8 mouse cellular contexts compared by ENCODE assay signal in genomic region chr10:17330904-17331606, GRCm38 (mm10).
A peak's percentile ranks its signal among the peaks of the same experiment; 100 is the strongest.
DNase-seq lines count a peak whose midpoint lies in the region; ATAC-seq and TF ChIP-seq lines count a peak whose summit lies in the region.

No protein-coding gene starts in this region.

- no peaks in the 10 kb centered on the region for H3K79me2 ChIP-seq in myocyte (ENCODE audit: control insufficient read depth, insufficient read depth)

- ATAC-seq in lung, postnatal 0 days = peak; percentile 38
- peak; percentile 77 for ATAC-seq in hindbrain, embryonic 16.5 days

- no peak for TF ChIP-seq CTCF in lung, postnatal 0 days (IDR thresholded peaks at IDR 0.05)

- H3K9ac ChIP-seq in lung, postnatal 0 days (replicated peaks; ENCODE audit: low read depth) = no peak overlapping the region
- peak overlapping the region; percentile 66 for H3K9ac ChIP-seq in hindbrain, embryonic 16.5 days (ENCODE audit: low read depth, low read length)

- no peaks in the 10 kb centered on the region for H3K36me3 ChIP-seq in lung, postnatal 0 days (ENCODE audit: insufficient read depth, low read length)
- no peaks in the 10 kb centered on the region for H3K36me3 ChIP-seq in hindbrain, embryonic 16.5 days (ENCODE audit: control insufficient read depth, insufficient read depth, low read length)
- no peaks in the 10 kb centered on the region for H3K36me3 ChIP-seq in myocyte (ENCODE audit: control insufficient read depth, insufficient read depth)

- H3K4me2 ChIP-seq in lung, postnatal 0 days (replicated peaks; ENCODE audit: low read depth, low read length) = peak overlapping the region; percentile 39
- H3K4me2 ChIP-seq in hindbrain, embryonic 16.5 days (ENCODE audit: low read length) = peak overlapping the region; percentile 62
- peak overlapping the region; percentile 40 for H3K4me2 ChIP-seq in myocyte (ENCODE audit: low read depth)

- no peaks in the 10 kb centered on the region for H3K9me3 ChIP-seq in lung, postnatal 0 days (ENCODE audit: low read length)
- H3K9me3 ChIP-seq in hindbrain, embryonic 16.5 days (ENCODE audit: control insufficient read depth, low read length) = no peaks in the 10 kb centered on the region

- TF ChIP-seq POLR2A in myocyte (IDR thresholded peaks at IDR 0.05; ENCODE audit: insufficient read length, low read depth) = no peak

- no peak overlapping the region for H3ac ChIP-seq in myocyte (ENCODE audit: control insufficient read depth, insufficient read length)

- no peak overlapping the region for H3K27ac ChIP-seq in lung, postnatal 0 days (ENCODE audit: low read length)
- H3K27ac ChIP-seq in hindbrain, embryonic 16.5 days (ENCODE audit: low read depth, low read length) = peak overlapping the region; percentile 84

- no peaks in the 10 kb centered on the region for H3K27me3 ChIP-seq in lung, postnatal 0 days (replicated peaks; ENCODE audit: insufficient read depth, low read length)
- H3K27me3 ChIP-seq in hindbrain, embryonic 16.5 days (replicated peaks; ENCODE audit: control insufficient read depth, insufficient read depth, low read length) = no peaks in the 10 kb centered on the region
- no peaks in the 10 kb centered on the region for H3K27me3 ChIP-seq in myocyte (ENCODE audit: control insufficient read depth, insufficient read depth, insufficient read length)

- no peaks in the 10 kb centered on the region for H3K4me1 ChIP-seq in lung, postnatal 0 days (ENCODE audit: insufficient read depth, low read depth, low read length)
- peaks cover 23% of the 10 kb centered on the region for H3K4me1 ChIP-seq in hindbrain, embryonic 16.5 days (ENCODE audit: control insufficient read depth, insufficient read depth, low read depth, low read length)

- no peak overlapping the region; the same call in 1 of the 2 replicates for H3K4me3 ChIP-seq in lung, postnatal 0 days (ENCODE audit: low read depth, low read length)
- H3K4me3 ChIP-seq in hindbrain, embryonic 16.5 days (ENCODE audit: low read length) = peak overlapping the region; percentile 40
- no peak overlapping the region for H3K4me3 ChIP-seq in myocyte

- 10% methylated on average over 6 of the region's 6 CpGs for WGBS in lung, postnatal 0 days
- WGBS in hindbrain, embryonic 16.5 days = 3% methylated on average over 6 of the region's 6 CpGs

- no peak for TF ChIP-seq EP300 in lung, postnatal 0 days (IDR thresholded peaks at IDR 0.05)

- peak; percentile 45 to 82 for DNase-seq in adrenal gland, adult (ENCODE audit: inconsistent age in 2 of 2, low spot score in 1 of 2)
- no peak for DNase-seq in adrenal gland, postnatal 4 days (ENCODE audit: low spot score in 2 of 2)
- DNase-seq in lung, postnatal 0 days (ENCODE audit: low spot score) = peak; percentile 24
- DNase-seq in lung, postnatal 36 days = no peak
- DNase-seq in thymus, postnatal 25 days = no peak
- DNase-seq in thymus, postnatal 10 days (ENCODE audit: low spot score in 2 of 2) = no peak

TF ChIP-seq in myocyte, 11 proteins besides CTCF, POLR2A, EP300 and RAD21:
- TF ChIP-seq SRF (IDR thresholded peaks at IDR 0.05; ENCODE audit: control insufficient read depth, insufficient read length, low read depth) = no peak
- no peak for TF ChIP-seq USF1 (IDR thresholded peaks at IDR 0.05; ENCODE audit: low read depth)
- no peak for TF ChIP-seq TCF12 (IDR thresholded peaks at IDR 0.05; ENCODE audit: insufficient read depth, poor library complexity, severe bottlenecking)
- TF ChIP-seq MAX (IDR thresholded peaks at IDR 0.05; ENCODE audit: low read depth) = no peak
- no peak for TF ChIP-seq MYOD1 (IDR thresholded peaks at IDR 0.05; ENCODE audit: control insufficient read depth in 1 of 3, insufficient read length in 2 of 3, low read depth in 2 of 3)
- no peak for TF ChIP-seq POLR2AphosphoS2 (IDR thresholded peaks at IDR 0.05; ENCODE audit: insufficient read length, low read depth)
- no peak for TF ChIP-seq CEBPB (IDR thresholded peaks at IDR 0.05; ENCODE audit: insufficient read depth, poor library complexity, severe bottlenecking)
- no peak for TF ChIP-seq MYOG (IDR thresholded peaks at IDR 0.05; ENCODE audit: control insufficient read depth in 1 of 3, insufficient read depth in 1 of 3, insufficient read length in 2 of 3, low read depth in 2 of 3)

Comparison
In these comparisons a context has a peak if more than half of its experiments do, and no peak if none do; other contexts are left out.
1. DNase-seq: peak in adrenal gland, adult (2 of 2) and lung, postnatal 0 days (single experiment); none in adrenal gland, postnatal 4 days (0 of 2), lung, postnatal 36 days (single experiment), thymus, postnatal 25 days (single experiment) and thymus, postnatal 10 days (0 of 2).
2. Peak in every context shown above with its lines, with median percentiles within 50 percentile points of each other: H3K4me2 ChIP-seq.